Mouse (Mus musculus) hematopoietic multipotent progenitor cell, adult 10-12 weeks (in vitro differentiated cells): ENCODE results near the gene Slc17a3. TPM values are rescaled to one million over a fixed set of nuclear protein-coding genes. Genes with fewer than 3 reads are reported as not detected.

Source experiments
- polyA plus RNA-seq: library from polyadenylated mRNA; stranded (reverse); fragments of >175 nt; gene quantifications from 2 replicates; pipeline ENCODE4 v1.2.3, GENCODE M21; 2012; ENCODE audit warnings: low replicate concordance

The Slc17a3 gene
- polyA plus RNA-seq: not detected in 2 replicates

DNA sequence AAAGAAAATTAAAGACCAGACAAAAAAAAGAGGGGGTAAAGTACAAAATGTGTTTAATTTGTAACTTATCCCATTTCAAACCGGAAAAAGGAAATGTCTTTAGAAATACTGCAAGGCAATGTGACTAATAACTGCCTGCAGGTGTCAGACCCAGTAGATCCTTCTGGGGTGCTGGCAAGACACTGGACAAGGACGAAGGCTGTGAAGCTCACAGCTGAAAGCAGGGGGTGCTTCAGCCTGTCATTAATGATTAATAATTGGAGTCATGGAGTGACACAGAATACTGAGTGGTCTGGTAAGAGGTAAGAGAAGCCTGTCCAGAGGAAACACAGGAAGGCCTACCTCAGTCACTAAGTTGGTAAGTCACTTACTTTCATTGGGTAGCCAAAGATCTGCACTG, at the start of gene Slc17a3:
Gene Slc17a3 (plus strand): TSS at position 127 of the 400 bp plus-strand sequence.

DNA sequence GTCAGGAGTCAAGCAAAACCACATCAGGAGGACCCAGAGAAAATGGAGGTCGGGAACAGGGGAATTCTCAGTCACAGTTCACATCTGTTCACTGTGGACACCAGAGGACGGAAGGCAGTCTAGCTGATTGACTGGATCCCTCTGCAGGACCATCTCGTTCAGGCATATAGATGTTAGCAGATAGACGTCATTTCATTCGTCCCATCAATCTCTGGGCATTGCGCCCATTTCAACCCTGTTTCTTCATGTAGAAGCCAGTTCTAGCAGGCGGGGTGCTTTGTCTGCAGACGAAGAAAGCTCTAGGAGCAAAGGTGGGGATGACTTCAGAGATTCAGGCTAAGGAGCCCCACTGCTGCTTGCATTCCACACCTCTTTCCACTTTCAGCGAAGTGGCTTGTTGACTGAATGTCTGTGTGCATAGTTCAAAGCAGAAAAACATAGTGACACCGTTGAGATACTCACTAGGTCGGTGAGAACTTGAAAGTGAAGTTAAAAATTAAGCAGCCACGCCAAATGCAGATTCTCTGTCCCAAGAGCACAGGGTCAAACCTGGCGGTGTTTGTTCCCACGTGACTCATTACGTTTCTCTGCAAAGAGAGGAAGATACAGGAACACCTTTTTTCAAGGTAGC, 32.7 kb upstream of the Slc17a3 start, which contains the start of gene Slc17a2:
Gene Slc17a2 (plus strand): TSS at position 572 of the 631 bp plus-strand sequence.

DNA sequence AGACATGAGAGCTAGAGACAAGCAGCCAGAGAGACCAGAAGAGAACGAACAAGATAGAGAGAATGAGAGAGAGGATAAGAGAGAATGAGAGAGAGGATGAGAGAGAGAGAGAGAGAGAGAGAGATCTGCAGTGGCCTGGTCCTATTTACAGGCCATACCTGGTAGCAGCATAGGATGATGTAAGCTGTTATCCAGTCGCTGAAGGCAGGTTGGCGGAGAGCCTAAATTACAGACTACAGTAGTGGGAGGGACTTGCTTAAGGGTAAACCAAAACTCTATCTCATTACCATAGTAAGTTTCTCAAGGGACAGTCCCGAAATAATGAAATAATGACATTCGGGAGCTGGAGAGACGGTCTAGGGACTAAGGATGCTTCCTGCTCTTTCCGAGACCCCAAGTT, 28.2 kb downstream of the Slc17a3 start, which contains the start of gene Slc17a1:
Gene Slc17a1 (plus strand): TSS at position 346 of the 400 bp plus-strand sequence.

Other genes with a start within 250 kb of the Slc17a3 start
- 1.4 and 1.7 TPM in 2 replicates for gene Hist1h2be, start 218.3 kb upstream of the Slc17a3 start, polyA plus RNA-seq
- 5.6 and 11.8 TPM in 2 replicates for gene Hist1h1e, start 216.9 kb upstream of the Slc17a3 start, polyA plus RNA-seq
- gene Hist1h2ac, start 155.5 kb upstream of the Slc17a3 start, polyA plus RNA-seq: 0.80 and 1.2 TPM in 2 replicates
- 10.2 and 11.3 TPM in 2 replicates for gene Hist1h2bc, start 155.2 kb upstream of the Slc17a3 start, polyA plus RNA-seq
- gene Hist1h1t, start 143.6 kb upstream of the Slc17a3 start, polyA plus RNA-seq: not detected in 2 replicates
- 2.4 and 2.5 TPM in 2 replicates for gene Hist1h4c, start 141.0 kb upstream of the Slc17a3 start, polyA plus RNA-seq
- gene Hfe, start 128.6 kb upstream of the Slc17a3 start, polyA plus RNA-seq: 12.7 and 34.4 TPM in 2 replicates
- 26.1 and 77.9 TPM in 2 replicates for gene Hist1h1c, start 100.6 kb upstream of the Slc17a3 start, polyA plus RNA-seq
- 0.55 and 4.8 TPM in 2 replicates for gene Hist1h3c, start 93.8 kb upstream of the Slc17a3 start, polyA plus RNA-seq
- gene Hist1h2bb, start 92.7 kb upstream of the Slc17a3 start, polyA plus RNA-seq: 3.5 and 6.0 TPM in 2 replicates
- gene Hist1h2ab, start 88.3 kb upstream of the Slc17a3 start, polyA plus RNA-seq: 4.8 and 6.2 TPM in 2 replicates
- gene Hist1h3b, start 87.2 kb upstream of the Slc17a3 start, polyA plus RNA-seq: 4.0 TPM in 1 of 2 replicates, not detected in the other
- gene Hist1h4b, start 82.4 kb upstream of the Slc17a3 start, polyA plus RNA-seq: 4.4 and 10.3 TPM in 2 replicates
- gene Hist1h4a, start 78.2 kb upstream of the Slc17a3 start, polyA plus RNA-seq: 5.9 and 9.4 TPM in 2 replicates
- 1.4 and 5.7 TPM in 2 replicates for gene Hist1h3a, start 77.0 kb upstream of the Slc17a3 start, polyA plus RNA-seq
- gene Hist1h1a, start 75.8 kb upstream of the Slc17a3 start, polyA plus RNA-seq: 0.40 and 0.81 TPM in 2 replicates
- not detected in 2 replicates for gene Trim38, start 69.5 kb upstream of the Slc17a3 start, polyA plus RNA-seq
- gene Slc17a2, start 32.4 kb upstream of the Slc17a3 start, polyA plus RNA-seq: not detected in 2 replicates
- not detected in 2 replicates for gene Slc17a1, start 28.3 kb downstream of the Slc17a3 start, polyA plus RNA-seq
- gene Slc17a4, start 75.6 kb downstream of the Slc17a3 start, polyA plus RNA-seq: not detected in 2 replicates
- not detected in 2 replicates for gene Hist1h2ba, start 94.7 kb downstream of the Slc17a3 start, polyA plus RNA-seq
- gene Hist1h2aa, start 95.0 kb downstream of the Slc17a3 start, polyA plus RNA-seq: not detected in 2 replicates
- not detected in 2 replicates for gene Scgn, start 151.8 kb downstream of the Slc17a3 start, polyA plus RNA-seq